ENCODE assay signal across 9 mouse cellular contexts in the genomic region with DNA sequence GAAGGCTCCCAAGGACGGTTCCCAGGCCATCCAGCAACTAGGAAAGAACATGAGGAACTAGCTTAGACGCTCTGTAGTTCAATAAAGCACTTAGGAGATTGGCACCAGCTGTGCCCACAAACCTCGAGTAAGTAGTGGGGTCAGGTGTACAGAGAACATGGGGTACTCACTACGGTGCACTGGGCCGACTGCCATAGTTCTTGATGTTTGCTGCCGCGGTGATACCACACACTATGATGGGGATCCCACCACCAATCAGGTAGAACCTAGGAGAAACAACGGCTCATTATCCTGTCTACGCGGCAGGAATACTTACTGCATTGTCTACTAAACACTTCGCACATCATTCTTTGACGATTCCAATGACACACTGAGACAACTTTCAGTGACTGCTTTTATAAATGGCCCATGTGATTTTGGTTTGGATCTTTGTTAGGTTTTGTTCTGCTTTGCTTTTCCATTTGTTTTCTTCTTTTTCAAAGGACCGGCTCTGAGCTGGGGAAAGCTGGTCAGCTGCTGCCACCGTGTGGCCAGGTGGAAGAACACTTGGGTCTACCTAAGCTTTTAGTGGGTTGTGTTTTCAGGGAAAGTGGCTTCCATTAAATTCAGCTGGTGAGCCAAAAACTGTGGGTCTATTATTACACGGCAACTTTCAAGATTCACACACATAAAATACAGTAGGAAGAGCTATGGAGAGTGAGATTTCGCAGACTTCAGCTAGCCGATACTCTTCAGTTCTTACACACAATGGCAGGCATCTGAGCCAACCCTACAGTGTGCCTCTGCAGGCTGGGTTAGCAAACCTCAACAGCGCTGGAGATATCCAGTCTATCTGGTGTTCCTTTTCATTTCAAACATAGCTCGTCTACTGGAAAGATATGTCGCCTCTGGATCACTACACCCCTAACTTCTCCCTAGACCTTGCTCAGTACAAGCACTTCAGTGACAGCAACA.
A peak's percentile ranks its signal among the peaks of the same experiment; 100 is the strongest.
DNase-seq lines count a peak whose midpoint lies in the region; ATAC-seq and TF ChIP-seq lines count a peak whose summit lies in the region.
"Had no signal": no experiment of that assay in that cellular context is flagged by ENCODE, and none has a peak within 500 bp of the region (broad histone marks: within the 10 kb centered on the region; RNA-seq: fewer than 3 reads in every experiment).

No protein-coding gene starts in this region.

- DNase-seq in heart, adult 11 months: peak; percentile 71
- DNase-seq in ES-E14 (ENCODE audit: low read depth, low spot score): peak; percentile 36
- peak; percentile 67 for DNase-seq in cerebellum, adult 9-11 months
- peak; percentile 51 for DNase-seq in forelimb bud, embryonic 11.5 days (ENCODE audit: low read depth, low spot score)
- DNase-seq in layer of hippocampus, postnatal 36 days: peak; percentile 54 to 62
- DNase-seq in thymus, postnatal 4 days: peak; percentile 66

- no peaks in the 10 kb centered on the region for H3K9me3 ChIP-seq in heart, embryonic 12.5 days (replicated peaks)
- no peaks in the 10 kb centered on the region for H3K9me3 ChIP-seq in ES-E14 (ENCODE audit: control insufficient read depth, insufficient read depth, low read depth, low read length)
- no peaks in the 10 kb centered on the region for H3K9me3 ChIP-seq in midbrain, embryonic 15.5 days

- H3K36me3 ChIP-seq in heart, embryonic 12.5 days: peaks cover 50% of the 10 kb centered on the region
- H3K36me3 ChIP-seq in ES-E14 (ENCODE audit: control insufficient read depth, insufficient read depth, low read length, poor library complexity, severe bottlenecking): peaks cover 14% of the 10 kb centered on the region
- H3K36me3 ChIP-seq in midbrain, embryonic 15.5 days (replicated peaks): no peaks in the 10 kb centered on the region; the same call in 1 of the 2 replicates

- 82% methylated on average over 20 of the region's 20 CpGs for WGBS in heart, embryonic 12.5 days
- 87% methylated on average over 20 of the region's 20 CpGs for WGBS in midbrain, embryonic 15.5 days

- no peak overlapping the region for H3K27ac ChIP-seq in heart, embryonic 12.5 days (ENCODE audit: poor library complexity, severe bottlenecking)
- no peak overlapping the region for H3K27ac ChIP-seq in ES-E14 (ENCODE audit: insufficient read depth, low read depth, low read length, poor library complexity, severe bottlenecking)
- H3K27ac ChIP-seq in midbrain, embryonic 15.5 days: no peak overlapping the region

- in situ Hi-C loops in ES-E14 (cut with MboI; ENCODE audit: low sequenced_read_pairs in 2 of 2, unreplicated experiment in 2 of 2): loop anchor here (5.0 to 25.0 kb wide), 2 partner anchors 574 to 584 kb away; no protein-coding TSS in a partner anchor

- H3K9ac ChIP-seq in heart, embryonic 12.5 days: no peak overlapping the region
- no peak overlapping the region for H3K9ac ChIP-seq in ES-E14 (ENCODE audit: insufficient read depth, low read depth, low read length, poor library complexity, severe bottlenecking)
- no peak overlapping the region for H3K9ac ChIP-seq in midbrain, embryonic 15.5 days

- H3K4me2 ChIP-seq in heart, embryonic 12.5 days: no peak overlapping the region
- no peak overlapping the region for H3K4me2 ChIP-seq in midbrain, embryonic 15.5 days

- no peak overlapping the region for H3K4me3 ChIP-seq in heart, embryonic 12.5 days
- no peak overlapping the region for H3K4me3 ChIP-seq in ES-E14 (ENCODE audit: insufficient read depth in 1 of 2, low read depth in 1 of 2, low read length in 2 of 2, poor library complexity in 1 of 2, severe bottlenecking in 1 of 2)
- H3K4me3 ChIP-seq in midbrain, embryonic 15.5 days: no peak overlapping the region

- H3K4me1 ChIP-seq in heart, embryonic 12.5 days (replicated peaks): peaks cover 11% of the 10 kb centered on the region
- H3K4me1 ChIP-seq in ES-E14 (ENCODE audit: control insufficient read depth in 2 of 2, insufficient read depth in 2 of 2, low read length in 2 of 2, poor library complexity in 1 of 2): no peaks in the 10 kb centered on the region; a peak in 1 of 4 replicates
- H3K4me1 ChIP-seq in midbrain, embryonic 15.5 days: no peaks in the 10 kb centered on the region

- ATAC-seq in heart, embryonic 12.5 days (ENCODE audit: insufficient number of reproducible peaks, low FRiP score): no peak
- peak; percentile 88 for ATAC-seq in midbrain, embryonic 15.5 days (replicated peaks)

- no peaks in the 10 kb centered on the region for H3K27me3 ChIP-seq in heart, embryonic 12.5 days (replicated peaks)
- no peaks in the 10 kb centered on the region for H3K27me3 ChIP-seq in midbrain, embryonic 15.5 days (replicated peaks)
- H3K27me3 ChIP-seq: CH12.LX had no signal

TF ChIP-seq in ES-E14, 5 proteins besides CTCF, POLR2A, EP300 and RAD21:
- TF ChIP-seq HCFC1 (IDR thresholded peaks at IDR 0.05; ENCODE audit: borderline replicate concordance, insufficient read depth, low read length) (no peak), MAFK (IDR thresholded peaks at IDR 0.05; ENCODE audit: insufficient read depth, low read depth, low read length) (no peak), ZC3H11A (IDR thresholded peaks at IDR 0.05; ENCODE audit: borderline replicate concordance, low read depth, low read length) (peak; percentile 88; the same call in 1 of the 2 replicates)
